Mouse (Mus musculus) hindlimb bud, embryonic 11.5 days (tissue): ENCODE data around the gene Mkks.
A peak's percentile ranks its signal among the peaks of the same experiment; 100 is the strongest.
"Not testable (repeated sequence)": the region's sequence is repeated elsewhere in the genome, so short reads cannot be mapped to it uniquely, and the experiment has no call there.

Experiments used
- DNase-seq: peaks from one replicate; pipeline ENCODE4 v3.0.0-alpha.2; 2012; ENCODE audit warnings: low read depth, low spot score; ENCODE audit errors: extremely low spot score

The Mkks gene

GRCm38 (mm10) chr2:136891068-136891950, at the start of gene Mkks, which contains the start of the genes Slx4ip and AL731706.1:
Gene Mkks (minus strand): TSS chr2:136891389.
Gene Slx4ip (plus strand): TSS chr2:136891218.
Gene AL731706.1 (minus strand): TSS chr2:136891389.
- DNase-seq: peak; percentile 99

- DNase-seq: no peak
Observed at GRCm38 (mm10) chr2:136938249-136938648, 47.1 kb upstream of the Mkks start.

- no peak for DNase-seq
Observed at GRCm38 (mm10) chr2:136936391-136937288, 45.5 kb upstream of the Mkks start.

GRCm38 (mm10) chr2:136921003-136921408, 29.8 kb upstream of the Mkks start:
- no peak for DNase-seq

GRCm38 (mm10) chr2:136920257-136920993, 29.2 kb upstream of the Mkks start:
- DNase-seq: no peak

GRCm38 (mm10) chr2:136919433-136919832, 28.2 kb upstream of the Mkks start:
- no peak for DNase-seq

GRCm38 (mm10) chr2:136914334-136914902, 23.2 kb upstream of the Mkks start:
- DNase-seq: no peak

- no peak for DNase-seq
Observed at GRCm38 (mm10) chr2:136913021-136913420, 21.8 kb upstream of the Mkks start.

- no peak for DNase-seq
Observed at GRCm38 (mm10) chr2:136911958-136912411, 20.8 kb upstream of the Mkks start.

GRCm38 (mm10) chr2:136909298-136909697, 18.1 kb upstream of the Mkks start:
- no peak for DNase-seq

- no peak for DNase-seq
Observed at GRCm38 (mm10) chr2:136908596-136908995, 17.4 kb upstream of the Mkks start.

GRCm38 (mm10) chr2:136896131-136896530, 4.9 kb upstream of the Mkks start:
- no peak for DNase-seq

- DNase-seq: no peak
Observed at GRCm38 (mm10) chr2:136894494-136894893, 3.3 kb upstream of the Mkks start.

- DNase-seq: peak; percentile 83
Observed at GRCm38 (mm10) chr2:136891951-136892371, 772 bp upstream of the Mkks start.

- DNase-seq: not testable (repeated sequence)
Observed at GRCm38 (mm10) chr2:136890716-136891067, 497 bp downstream of the Mkks start.

- DNase-seq: no peak
Observed at GRCm38 (mm10) chr2:136886846-136887245, 4.3 kb downstream of the Mkks start.

GRCm38 (mm10) chr2:136885579-136885978, 5.6 kb downstream of the Mkks start, which contains the start of gene AL731706.2:
Gene AL731706.2 (minus strand): TSS chr2:136885679.
- DNase-seq: no peak

- no peak for DNase-seq
Observed at GRCm38 (mm10) chr2:136854543-136855388, 36.4 kb downstream of the Mkks start.

GRCm38 (mm10) chr2:136850366-136850765, 40.8 kb downstream of the Mkks start:
- DNase-seq: no peak
